Mouse (Mus musculus) frontal cortex, postnatal 25 days (tissue): ENCODE data around the gene Ctxn1.

ENCODE experiments used
- DNase-seq, 2 experiments: peaks; one replicate each; pipeline ENCODE4 v3.0.0; 2022; ENCODE audit warnings: low spot score in 2 of 2

The Ctxn1 gene

DNA sequence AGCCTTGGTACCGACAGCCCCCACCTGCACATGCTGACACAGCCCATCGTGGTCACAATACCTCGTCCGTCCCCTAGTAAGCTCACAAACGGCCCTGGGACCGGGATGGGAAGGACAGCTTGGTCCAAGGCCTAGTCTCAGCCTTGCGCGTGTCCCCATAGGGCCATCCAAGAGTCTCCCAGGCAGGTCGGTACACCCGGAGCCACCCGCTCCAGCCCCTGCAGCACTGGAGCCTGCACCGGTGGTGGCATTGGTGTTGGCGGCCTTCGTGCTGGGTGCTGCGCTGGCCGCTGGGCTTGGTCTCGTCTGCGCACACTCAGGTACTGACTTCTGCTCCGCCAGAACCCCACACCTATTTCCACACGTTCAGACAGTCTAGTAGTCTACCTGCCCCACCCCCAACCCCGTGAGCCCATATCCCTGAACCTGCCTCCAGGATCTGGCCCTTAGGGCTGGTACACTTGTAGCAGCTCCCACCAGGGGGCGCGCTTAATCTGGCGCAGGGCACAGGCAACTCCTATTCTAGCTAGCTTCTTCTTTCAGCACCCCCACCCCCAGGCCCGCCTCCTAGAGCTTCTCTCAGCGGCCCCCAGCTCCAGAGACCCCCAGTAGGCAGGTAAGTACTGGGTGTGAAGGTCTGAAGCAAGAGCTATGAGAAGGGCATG, 8.6 kb downstream of the Ctxn1 start:
- peak; percentile 75 to 86 for DNase-seq

DNA sequence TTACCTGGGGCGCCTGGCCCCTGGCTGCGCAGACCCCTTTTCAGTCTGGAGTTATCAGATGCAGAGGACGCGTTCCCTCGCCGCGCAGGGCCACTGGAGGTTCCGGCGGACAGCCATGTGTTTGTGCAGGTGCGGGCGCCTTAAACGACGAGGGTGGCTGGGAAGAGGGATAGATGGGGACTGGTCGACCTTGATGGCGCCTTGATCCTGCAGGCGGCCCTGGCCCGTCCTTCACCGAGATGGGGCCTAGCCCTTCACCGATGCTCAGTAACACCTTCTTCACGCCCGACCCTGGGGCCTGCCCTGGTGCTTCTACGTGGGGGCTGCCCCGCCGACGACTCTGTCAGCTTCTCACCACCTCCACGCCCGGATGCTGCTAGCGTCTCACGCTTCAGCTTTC, 9.9 kb downstream of the Ctxn1 start:
- peak in 1 of 2 experiments; percentile 23 for DNase-seq

DNA sequence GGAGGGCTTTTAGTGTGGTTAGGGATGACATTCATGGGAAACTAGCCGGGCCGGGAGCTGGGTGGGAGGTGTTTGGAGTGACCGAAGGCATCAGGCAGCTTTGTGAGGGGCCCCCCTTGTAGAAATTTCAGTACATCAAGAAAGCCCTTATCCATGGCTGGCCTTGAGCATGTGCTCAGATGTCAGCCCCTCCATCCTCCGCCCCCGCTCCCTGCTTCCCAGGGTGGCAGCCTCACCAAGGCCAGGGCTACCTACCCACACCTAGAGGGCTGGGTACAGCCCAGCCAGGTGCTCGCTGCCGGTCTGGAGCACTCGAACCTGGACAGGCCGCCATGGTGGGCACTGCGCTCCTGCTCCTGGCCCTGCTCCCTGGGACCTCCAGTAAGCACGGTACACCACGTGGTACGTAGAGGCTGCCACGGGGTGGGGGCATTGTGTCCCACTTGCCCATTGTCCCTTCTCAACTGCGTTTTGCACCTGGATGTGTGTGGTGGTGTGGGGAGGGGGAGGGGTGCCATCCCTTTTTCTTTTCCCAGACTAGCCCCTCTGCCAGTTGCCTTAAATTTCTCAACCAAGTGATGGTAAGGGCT, 11.0 kb downstream of the Ctxn1 start, which contains the start of gene Tgfbr3l:
Gene Tgfbr3l (plus strand): TSS at position 264 of the 590 bp plus-strand sequence.
- peak in 1 of 2 experiments; percentile 3 for DNase-seq

GRCm38 (mm10) chr8:4247241-4247640, 11.8 kb downstream of the Ctxn1 start:
- DNase-seq: no peak

DNA sequence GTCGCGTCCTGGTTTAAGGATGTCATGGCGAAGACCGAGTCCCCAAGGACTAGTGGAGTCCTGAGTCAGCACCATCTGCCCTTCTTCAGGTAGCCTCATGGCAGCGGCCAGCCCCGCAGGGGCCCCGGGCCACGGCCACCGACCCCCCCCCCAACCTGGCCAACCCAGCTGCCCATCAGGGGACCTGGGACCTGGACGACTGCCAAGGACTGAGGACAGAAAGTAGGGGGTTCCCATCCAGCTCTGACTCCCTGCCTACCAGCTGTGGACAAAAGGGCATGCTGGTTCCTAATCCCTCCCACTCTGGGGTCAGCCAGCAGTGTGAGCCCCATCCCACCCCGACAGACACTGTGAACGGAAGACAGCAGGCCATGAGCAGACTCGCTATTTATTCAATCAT, 13.3 kb downstream of the Ctxn1 start:
- DNase-seq: peak in 1 of 2 experiments; percentile 3

- DNase-seq: no peak
Observed at GRCm38 (mm10) chr8:4245061-4245460, 14.0 kb downstream of the Ctxn1 start.

GRCm38 (mm10) chr8:4239193-4239890, 19.7 kb downstream of the Ctxn1 start:
- no peak for DNase-seq

DNA sequence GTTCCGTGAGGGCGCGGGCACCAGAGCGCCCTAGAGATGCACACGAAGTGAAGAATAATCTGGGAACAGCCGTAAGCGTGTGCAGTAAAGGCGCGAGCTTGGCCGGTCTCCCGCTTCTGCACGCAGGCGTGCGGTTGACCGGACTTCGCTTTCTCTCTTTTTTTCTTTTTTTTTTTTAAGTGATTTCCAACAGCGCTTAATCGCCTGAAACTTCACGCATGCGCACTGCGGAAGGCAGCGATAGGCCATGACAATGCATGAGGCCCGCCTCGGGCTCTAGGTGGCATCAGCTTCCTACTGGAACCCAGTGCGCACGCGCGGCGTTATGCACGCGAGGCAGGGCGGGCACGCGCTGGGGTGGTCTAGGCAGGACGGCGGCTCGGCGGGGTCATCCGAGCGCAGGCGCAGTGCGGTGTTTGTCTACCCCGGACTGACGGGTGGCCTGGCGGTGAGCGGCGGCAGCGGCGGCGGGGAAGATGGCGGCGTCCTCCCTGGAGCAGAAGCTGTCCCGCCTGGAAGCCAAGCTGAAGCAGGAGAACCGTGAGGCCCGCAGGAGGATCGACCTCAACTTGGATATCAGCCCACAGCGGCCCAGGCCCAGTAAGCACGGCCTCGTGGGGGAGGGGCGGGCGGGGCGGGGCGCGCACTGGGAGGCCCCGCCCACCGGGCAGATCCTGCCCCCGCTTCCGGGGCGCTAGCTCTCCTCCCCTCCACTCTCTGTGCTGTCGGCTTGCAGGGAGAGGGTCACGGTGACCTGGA, 20.5 kb downstream of the Ctxn1 start, which contains the start of the genes Map2k7 and Gm49320:
Gene Map2k7 (plus strand): TSS at position 307 of the 759 bp plus-strand sequence.
Gene Gm49320 (plus strand): TSS at position 432 of the 759 bp plus-strand sequence.
- DNase-seq: peak; percentile 100

DNA sequence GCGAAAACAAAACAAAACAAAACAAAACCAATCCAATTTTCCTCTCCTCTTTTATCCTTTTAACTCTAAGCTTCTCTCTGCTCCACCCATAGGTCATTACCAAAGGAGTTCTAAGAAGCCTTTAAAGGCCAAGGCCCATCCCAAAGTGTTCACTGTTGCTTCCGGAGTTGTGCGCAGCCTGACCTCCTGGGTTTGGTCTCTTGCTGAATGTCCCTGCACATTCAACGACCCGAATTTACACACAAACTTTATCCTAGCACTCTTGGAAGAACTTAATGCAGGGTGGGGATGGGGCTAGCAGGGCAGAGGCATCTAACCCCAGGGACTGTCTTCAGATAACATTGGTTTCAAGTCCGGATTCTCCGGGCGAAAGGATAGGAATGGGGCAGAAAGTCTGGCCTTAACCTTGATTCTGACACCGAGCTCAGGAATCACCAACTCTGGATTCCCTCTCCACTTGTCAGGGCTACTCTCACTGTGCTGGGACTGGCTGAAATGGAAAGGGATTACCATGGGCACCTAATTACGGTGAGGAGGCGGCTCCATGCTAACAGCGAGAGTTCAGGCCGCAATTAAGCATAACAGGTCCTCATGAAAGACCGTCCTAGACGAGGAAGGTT, 21.1 kb downstream of the Ctxn1 start:
- DNase-seq: no peak

DNA sequence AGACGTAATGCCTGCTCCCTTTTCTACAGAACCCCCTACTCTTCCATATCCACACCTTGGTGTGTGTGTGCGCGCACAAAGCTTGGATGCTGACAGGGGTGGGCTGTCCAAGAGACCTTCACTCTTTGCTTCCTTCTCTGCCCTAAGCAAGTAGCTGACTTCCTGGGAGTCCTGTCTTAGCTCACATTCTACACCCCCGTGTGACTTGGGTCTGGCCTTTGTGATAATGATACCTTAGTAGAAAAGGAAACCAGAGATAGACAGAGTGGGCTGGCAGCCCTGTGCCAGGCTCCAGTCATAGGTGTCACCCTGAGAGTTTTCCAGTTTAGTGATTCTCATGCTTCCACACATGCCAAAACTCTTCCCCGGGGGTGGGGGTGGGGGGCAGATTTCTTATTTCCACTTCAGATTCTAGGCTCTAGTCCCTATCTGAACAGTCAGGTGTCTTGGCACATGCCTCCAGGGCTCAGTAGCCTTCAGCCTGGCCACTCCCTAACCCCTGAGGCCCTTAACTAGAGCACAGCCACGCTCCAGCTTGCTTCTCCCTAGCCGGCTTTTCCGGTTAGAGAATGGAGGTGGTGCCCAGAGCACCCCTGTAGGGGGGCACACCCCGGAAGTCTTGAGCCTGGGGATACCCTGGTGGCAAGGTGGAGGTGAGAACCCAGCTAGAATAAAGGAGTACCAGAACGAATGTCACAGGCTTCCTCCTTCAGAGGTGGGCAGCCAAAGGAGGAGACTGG, 28.3 kb downstream of the Ctxn1 start:
- no peak for DNase-seq

GRCm38 (mm10) chr8:4229784-4230183, 29.3 kb downstream of the Ctxn1 start:
- no peak for DNase-seq

GRCm38 (mm10) chr8:4227919-4228318, 31.2 kb downstream of the Ctxn1 start:
- no peak for DNase-seq

GRCm38 (mm10) chr8:4226739-4227347, 32.2 kb downstream of the Ctxn1 start, which contains the start of gene Lrrc8e:
TSS of gene Lrrc8e (plus strand) at chr8:4226827.
- DNase-seq: no peak

DNA sequence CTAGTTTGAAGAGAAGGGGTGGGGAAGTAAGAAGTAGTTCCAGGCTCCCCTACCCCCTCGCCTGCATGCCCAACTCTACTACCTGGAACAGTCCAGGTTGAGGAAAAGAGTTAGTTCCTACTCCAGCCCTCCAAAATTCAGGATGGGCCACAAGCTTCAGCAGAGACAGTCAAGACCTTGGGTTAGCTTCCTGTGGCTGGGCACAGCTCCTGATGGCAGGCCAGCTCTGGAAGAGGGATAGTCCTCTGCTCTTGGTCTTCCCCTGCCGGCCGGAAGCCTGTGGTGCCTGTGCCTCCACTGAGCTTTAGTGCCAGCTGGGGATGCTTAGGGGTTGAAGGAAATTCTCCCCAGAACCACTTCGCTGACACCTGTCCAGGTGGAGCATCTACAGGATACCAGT, 32.8 kb downstream of the Ctxn1 start:
- DNase-seq: no peak

GRCm38 (mm10) chr8:4222059-4222458, 37.0 kb downstream of the Ctxn1 start:
- no peak for DNase-seq

DNA sequence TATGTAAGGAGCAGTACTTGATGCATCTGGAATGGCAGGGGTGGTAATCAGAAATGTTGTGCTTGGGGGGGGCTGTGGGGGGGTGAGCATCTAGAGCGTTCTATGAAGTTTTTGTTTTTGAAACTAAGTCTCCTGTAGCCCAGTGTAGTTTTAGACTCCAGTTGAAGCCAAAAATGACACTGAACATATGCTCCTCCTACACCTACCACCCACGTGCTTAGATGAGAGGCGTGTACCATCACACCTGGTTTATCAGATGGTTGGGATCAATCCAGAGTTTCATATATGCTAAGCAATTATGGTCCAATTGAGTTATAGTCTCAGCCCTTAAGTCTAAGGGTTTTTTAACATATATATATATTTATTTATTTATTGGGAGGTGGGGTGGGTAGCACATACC, 39.5 kb downstream of the Ctxn1 start:
- no peak for DNase-seq

DNA sequence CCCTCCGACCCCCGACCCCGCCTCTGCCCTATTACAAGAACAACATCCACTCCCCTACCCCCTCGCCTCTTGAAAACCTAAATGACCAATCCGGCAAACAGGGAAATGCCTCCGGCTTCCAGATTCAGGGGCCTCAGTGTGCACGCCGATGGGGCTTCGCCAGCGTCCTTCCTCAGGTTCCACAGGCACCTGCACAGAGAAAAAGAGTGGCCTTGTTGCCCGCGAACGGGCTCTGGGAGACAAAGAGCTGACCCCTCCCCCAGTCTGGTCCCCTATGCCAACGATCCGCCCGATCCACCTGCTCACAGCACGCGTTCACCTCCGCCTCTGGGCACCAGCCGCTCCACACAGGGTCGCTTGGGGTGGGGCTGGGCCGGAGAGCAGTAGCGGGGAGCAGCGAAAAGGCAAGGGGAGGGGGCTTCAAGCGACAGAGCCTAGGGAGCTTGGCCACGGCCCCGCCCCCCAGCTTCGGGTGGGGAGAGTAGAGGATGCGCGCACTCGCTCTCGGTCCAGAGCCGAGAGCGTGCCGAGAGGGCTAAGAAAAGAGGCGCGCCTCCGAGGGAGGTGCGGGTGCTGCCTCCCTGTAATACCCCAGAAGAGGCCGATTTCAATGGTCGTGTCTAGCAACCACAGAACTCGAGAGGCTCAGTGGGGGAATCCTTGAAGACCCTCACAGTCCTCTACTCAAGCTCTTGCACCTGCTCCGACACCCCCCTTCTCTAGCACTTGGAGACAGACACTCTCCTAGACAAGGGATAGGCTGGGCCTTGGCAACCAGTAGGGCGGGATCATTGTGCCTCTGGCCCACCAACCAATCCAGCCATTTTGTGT, 42.1 kb downstream of the Ctxn1 start, which contains the start of gene Prr36:
Gene Prr36 (minus strand): TSS at position 669 of the 831 bp plus-strand sequence.
- no peak for DNase-seq

DNA sequence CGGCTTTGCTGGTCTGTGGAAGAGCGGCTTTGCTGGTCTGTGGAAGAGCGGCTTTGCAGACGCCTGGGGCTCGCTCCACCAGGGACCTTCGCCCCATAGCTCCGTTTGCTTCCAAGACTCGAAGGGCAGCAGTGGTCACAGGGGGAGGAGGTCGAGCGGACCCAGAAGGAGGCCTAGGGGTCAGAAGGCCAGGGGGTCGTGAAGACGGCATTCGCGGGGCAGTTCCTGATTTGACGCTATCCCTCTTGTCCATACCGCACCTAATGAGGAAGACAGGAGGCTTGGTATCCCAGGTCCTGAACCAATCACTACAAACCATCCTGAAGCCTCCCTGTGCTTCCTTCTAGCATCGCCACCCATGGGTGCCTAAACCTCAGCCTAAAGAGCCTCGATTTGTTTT, 42.8 kb downstream of the Ctxn1 start:
- no peak for DNase-seq
